Mouse (Mus musculus) megakaryocyte, embryonic 14.5 days (primary cell): Measurements from ENCODE around the gene Rnf43. TPM values are rescaled to one million over a fixed set of nuclear protein-coding genes. Genes with fewer than 3 reads are reported as not detected.

Experiments
- H3K27me3 ChIP-seq: replicated peaks from 2 replicates; pipeline ENCODE3; 2012; ENCODE audit warnings: inconsistent platforms
- H3K36me3 ChIP-seq: replicated peaks from 2 replicates; pipeline ENCODE3; 2012; ENCODE audit warnings: low read length, inconsistent platforms, mixed read lengths
- H3K4me1 ChIP-seq: 2 replicates; pipeline ENCODE4 v1.6.1; 2012; ENCODE audit warnings: inconsistent platforms
- H3K4me3 ChIP-seq: replicated peaks from 2 replicates; pipeline ENCODE3; 2012; ENCODE audit warnings: moderate library complexity, mild to moderate bottlenecking, inconsistent platforms
- H3K9me3 ChIP-seq: 2 replicates; pipeline ENCODE4 v1.6.1; 2012; ENCODE audit warnings: inconsistent platforms
- FLI1 ChIP-seq: IDR thresholded peaks from 2 replicates; pipeline ENCODE4 v1.6.1; 2012; ENCODE audit warnings: low read length, inconsistent platforms, mixed read lengths
- GATA1 ChIP-seq: IDR thresholded peaks from 3 replicates; pipeline ENCODE4 v1.6.1; 2012; ENCODE audit warnings: mixed read lengths, low read length, inconsistent platforms, borderline replicate concordance
- polyA plus RNA-seq: library from polyadenylated mRNA; stranded (reverse); fragments of >175 nt; gene quantifications from 2 replicates; pipeline ENCODE4 v1.2.3, GENCODE M21; 2012; ENCODE audit warnings: low replicate concordance; ENCODE audit not compliant: insufficient read depth

The Rnf43 gene
- polyA plus RNA-seq, 1 experiment = 1.0 TPM

DNA sequence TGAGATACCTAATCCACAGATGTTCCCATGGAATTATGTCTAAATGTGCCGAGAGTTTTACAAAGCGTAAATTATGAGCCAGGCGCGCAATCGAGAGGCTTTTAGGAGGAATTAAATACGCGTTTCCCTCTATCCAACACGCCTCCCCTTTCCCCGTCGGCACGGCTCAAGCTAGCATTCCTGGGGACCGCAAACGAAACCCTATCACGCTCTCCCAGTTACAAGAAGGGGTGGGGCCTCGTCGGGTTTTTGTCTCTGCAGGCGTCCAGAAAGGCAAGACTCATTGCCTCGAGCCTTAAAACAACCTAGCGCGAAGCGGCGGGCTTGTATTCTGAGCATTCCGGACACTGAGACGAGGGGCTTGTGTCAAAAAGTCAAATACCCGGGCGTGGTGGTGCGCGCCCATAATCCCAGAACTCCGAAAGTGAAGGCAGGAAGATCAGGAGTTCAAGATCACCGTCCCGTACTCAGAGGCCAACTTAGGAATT, 74.2 kb downstream of the Rnf43 start:
- H3K9me3 ChIP-seq = no peaks in the 10 kb centered on the region
- no peaks in the 10 kb centered on the region for H3K27me3 ChIP-seq
- H3K36me3 ChIP-seq = peaks cover 34% of the 10 kb centered on the region
- peak overlapping the region; percentile 97 for H3K4me3 ChIP-seq
- peaks cover 66% of the 10 kb centered on the region for H3K4me1 ChIP-seq
- TF ChIP-seq GATA1 (no peak), FLI1 (no peak)

DNA sequence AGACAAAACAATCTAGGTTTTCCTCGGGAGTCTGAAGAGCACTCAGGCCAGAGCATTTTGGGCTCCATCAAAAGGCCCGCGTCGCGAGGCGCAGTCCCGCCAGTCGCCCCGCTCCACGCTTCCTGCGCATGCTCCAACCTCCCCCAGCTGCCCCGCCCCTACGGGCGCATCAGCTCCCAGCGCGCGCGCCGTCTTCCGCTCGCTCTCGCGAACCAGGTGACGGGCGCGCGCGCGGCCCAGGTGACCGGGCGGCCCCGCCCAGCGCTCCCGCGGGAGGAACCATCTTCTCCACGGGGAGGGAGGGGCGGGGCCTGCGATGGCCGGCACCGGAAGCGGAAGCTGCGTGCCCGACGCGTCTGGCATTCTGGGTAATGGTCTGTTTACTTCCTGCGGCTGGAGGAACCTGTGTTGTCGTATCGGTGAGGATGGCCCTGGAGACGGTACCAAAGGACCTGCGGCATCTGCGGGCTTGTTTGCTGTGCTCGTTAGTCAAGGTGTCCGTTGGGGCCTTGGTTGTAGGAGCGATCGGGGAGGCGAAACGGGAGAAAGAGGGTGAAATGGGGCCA, 74.7 kb downstream of the Rnf43 start, which contains the start of gene Supt4a:
Supt4a (plus strand) TSS at position 378 of the 566 bp plus-strand sequence.
- Histone ChIP-seq H3K36me3 (peaks cover 34% of the 10 kb centered on the region), H3K4me3 (peak within 1 kb of the TSS; percentile 97), H3K4me1 (peaks cover 70% of the 10 kb centered on the region), H3K27me3 (no peaks in the 10 kb centered on the region), H3K9me3 (no peaks in the 10 kb centered on the region)
- no peak for TF ChIP-seq GATA1
- peak; percentile 81; the same call in 1 of the 2 replicates for TF ChIP-seq FLI1

DNA sequence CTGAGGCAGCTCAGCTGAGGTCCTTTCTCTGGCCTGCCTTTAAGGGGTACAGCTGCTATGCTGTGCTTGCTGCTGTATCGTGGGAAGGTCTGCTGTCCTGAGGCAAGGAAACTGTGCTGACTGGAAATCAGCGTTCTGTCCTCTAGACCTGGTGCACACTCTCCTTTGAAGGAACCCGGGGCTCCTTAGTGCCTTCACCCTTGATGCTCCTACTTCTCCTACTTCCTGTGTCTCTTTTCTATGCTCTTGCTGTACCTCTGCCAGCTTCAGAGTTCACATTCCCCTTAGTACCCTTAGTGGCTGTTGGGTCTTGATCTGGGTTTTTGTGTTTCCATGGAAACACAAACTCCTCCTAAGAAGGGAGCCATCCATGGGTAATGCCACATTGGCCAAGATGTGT, 81.2 kb downstream of the Rnf43 start:
- H3K4me1 ChIP-seq = peaks cover 62% of the 10 kb centered on the region
- TF ChIP-seq FLI1 = no peak
- no peak for TF ChIP-seq GATA1
- no peak overlapping the region for H3K4me3 ChIP-seq

DNA sequence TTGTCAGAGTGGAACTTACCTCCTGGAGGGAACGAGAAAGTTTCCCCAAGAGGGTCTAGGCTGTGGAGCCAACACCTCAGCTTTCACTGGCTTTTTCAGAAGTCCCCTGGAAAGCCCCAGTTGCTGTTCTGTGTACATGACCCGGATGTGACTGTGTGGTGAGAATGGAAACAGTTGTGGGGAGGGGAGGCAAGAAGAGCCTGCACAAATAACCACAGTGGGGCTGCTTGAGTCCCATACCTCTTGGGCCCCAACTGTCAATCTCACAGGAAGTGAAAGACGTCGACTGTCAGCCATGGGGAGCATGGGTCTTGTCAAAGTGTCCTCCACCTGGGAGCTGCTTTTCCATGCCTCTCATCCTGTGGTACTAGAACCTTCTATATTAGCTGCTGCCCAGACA, 82.4 kb downstream of the Rnf43 start:
- H3K36me3 ChIP-seq = peaks cover 67% of the 10 kb centered on the region
- TF ChIP-seq FLI1 (no peak), GATA1 (no peak)
- H3K27me3 ChIP-seq = no peaks in the 10 kb centered on the region
- H3K4me1 ChIP-seq = peaks cover 67% of the 10 kb centered on the region
- no peak overlapping the region for H3K4me3 ChIP-seq
- no peaks in the 10 kb centered on the region for H3K9me3 ChIP-seq

More for the DNA sequence above, 81.2 kb downstream of the Rnf43 start:
- Histone ChIP-seq H3K27me3 (no peaks in the 10 kb centered on the region), H3K9me3 (no peaks in the 10 kb centered on the region), H3K36me3 (peaks cover 78% of the 10 kb centered on the region)

DNA sequence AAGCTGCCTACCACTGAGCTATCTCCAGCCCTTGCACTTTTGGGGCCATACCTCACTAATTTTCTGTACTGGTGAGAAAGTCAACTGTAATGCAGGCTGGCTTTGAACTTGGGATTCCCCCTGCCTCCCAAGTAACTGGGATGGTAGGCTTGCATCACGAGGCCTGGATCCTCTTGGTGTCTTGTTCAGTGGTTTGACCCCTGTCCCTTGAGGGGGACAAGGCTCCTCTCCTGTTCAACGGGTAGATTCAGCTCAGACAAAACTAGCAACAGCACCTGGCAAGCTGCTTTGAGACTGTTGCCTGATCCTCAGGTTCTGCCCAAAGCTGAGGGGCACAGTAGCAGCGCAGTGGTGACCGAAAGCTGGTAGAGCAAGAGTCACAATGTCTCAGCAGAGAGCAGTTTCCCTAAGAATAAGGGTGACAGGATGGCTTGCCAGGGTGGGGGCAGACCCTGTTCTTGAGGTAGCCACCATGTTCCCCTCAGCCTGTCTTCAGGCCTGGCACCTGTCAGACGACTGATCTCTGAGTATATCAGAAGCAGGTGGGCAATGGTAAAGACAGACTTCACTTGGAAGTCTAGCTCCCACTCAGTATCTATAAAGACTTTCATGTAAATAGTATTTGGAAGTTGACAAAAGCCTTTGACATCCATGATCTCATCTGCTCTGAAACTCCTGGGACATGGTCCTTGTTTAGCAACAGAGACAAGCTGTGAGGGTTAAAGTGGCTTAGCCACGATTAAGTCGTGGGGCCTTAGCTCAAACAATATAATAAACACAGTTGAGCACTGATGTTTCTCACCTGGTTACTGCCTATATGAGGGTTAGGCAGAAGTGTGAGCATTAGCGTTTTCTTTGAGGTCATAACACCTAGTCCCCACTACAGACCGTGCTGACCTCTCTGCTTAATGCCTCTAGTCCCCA, 83.4 kb downstream of the Rnf43 start:
- Histone ChIP-seq H3K27me3 (no peaks in the 10 kb centered on the region), H3K9me3 (no peaks in the 10 kb centered on the region), H3K36me3 (peaks cover 58% of the 10 kb centered on the region), H3K4me3 (peak overlapping the region; percentile 18), H3K4me1 (peaks cover 71% of the 10 kb centered on the region)
- TF ChIP-seq GATA1 = no peak
- TF ChIP-seq FLI1 = no peak

DNA sequence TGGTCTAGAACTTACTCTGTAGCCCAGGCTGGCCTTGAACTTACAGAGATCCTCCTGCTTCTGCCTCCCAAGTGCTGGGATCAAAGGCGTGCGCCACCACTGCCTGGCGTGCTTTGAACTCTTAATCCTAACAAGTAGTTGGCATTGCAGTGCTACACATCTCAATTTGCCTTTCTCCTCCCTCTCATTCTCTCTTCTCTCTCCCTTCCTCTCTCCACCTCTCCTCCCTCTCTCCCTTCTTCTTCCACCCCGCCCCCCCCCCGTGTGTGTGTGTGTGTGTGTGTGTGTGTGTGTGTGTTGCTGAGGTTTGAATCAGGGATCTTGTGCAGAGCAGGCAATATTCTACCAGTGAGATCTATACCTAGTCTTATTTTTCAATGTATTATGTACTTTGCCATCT, 84.8 kb downstream of the Rnf43 start:
- no peak for TF ChIP-seq GATA1
- Histone ChIP-seq H3K4me1 (peaks cover 79% of the 10 kb centered on the region), H3K9me3 (no peaks in the 10 kb centered on the region), H3K4me3 (no peak overlapping the region), H3K36me3 (peaks cover 43% of the 10 kb centered on the region), H3K27me3 (no peaks in the 10 kb centered on the region)

DNA sequence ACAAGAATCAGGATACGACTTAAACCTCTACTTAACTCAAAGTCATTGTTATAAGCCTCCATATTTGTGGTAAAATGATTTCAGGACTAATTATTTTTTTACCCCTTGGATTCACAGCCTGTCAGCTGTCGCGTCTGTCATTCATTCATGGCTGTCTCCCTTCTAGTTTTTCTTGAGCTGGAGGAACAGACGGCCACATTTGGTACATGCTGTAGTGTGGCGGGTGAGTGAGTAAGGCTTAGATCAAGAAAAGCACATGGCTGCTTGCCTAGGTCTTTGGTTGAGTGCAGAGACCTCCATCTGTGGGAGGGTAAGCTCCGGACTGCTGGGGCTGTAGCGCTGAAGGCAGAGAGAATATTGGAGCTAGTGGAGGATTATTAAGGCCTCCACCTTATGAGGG, 85.2 kb downstream of the Rnf43 start:
- H3K4me3 ChIP-seq = peak overlapping the region; percentile 93
- H3K4me1 ChIP-seq = peaks cover 83% of the 10 kb centered on the region
- H3K27me3 ChIP-seq = no peaks in the 10 kb centered on the region
- TF ChIP-seq FLI1 = no peak
- TF ChIP-seq GATA1 = no peak
- peaks cover 39% of the 10 kb centered on the region for H3K36me3 ChIP-seq
- no peaks in the 10 kb centered on the region for H3K9me3 ChIP-seq

DNA sequence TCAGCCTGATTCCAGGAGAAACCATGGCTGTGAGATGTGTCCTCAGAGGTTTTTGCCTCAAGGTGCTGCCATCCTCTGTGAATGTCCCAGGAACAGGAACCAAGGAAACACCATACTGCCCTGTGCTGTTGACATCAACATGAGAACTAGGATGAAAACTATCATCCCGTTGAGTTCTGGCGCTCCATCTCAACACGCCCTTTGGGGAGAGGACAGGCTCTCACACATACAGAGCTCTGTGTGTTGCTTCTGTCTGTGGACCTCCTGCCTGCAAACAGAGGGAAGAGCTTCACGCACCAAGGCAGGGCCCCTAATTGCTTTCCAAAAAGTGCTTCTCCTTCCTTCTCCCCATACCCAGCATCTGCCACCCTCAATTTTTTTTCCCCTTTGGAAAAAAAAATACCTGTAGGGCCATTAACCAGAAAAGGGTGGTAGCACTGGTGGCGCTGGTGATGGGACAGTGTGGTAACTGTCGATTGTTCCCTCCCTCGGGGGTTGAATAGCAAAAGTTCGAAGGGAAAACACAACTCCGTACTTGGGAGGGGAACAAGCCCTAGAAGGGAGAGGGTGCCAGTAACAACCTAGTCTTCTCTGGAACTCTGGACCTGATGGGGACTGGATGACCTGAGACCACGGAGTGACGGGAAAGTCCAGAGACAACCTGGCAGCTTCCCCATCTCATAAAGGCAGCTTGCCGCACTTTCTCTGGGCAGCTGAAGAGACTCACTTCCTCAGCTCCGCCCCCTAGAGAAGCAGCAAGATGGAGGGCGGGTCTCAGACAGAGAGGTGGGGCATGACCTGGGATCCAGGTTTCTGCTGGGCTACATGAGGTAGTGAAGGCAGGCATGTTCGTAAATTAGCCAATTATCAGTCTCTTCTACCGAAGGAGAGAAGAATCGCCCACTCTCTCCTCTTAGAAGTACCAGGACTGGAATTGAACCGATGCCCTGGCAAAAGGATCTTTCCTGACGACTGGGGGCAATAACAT, 85.9 kb downstream of the Rnf43 start:
- Histone ChIP-seq H3K36me3 (peaks cover 32% of the 10 kb centered on the region), H3K4me3 (peak overlapping the region; percentile 93), H3K27me3 (no peaks in the 10 kb centered on the region), H3K9me3 (no peaks in the 10 kb centered on the region), H3K4me1 (peaks cover 91% of the 10 kb centered on the region)
- TF ChIP-seq FLI1 = no peak
- no peak for TF ChIP-seq GATA1
